Mouse (Mus musculus) layer of hippocampus, adult 9-10 months (tissue): ENCODE results near the gene Mapk3.
"Not testable (repeated sequence)": the region's sequence is repeated elsewhere in the genome, so short reads cannot be mapped to it uniquely, and the experiment has no call there.

Source experiments
- DNase-seq: peaks from one replicate; pipeline ENCODE4 v3.0.0; 2022; ENCODE audit warnings: low spot score

Gene Mapk3

DNA sequence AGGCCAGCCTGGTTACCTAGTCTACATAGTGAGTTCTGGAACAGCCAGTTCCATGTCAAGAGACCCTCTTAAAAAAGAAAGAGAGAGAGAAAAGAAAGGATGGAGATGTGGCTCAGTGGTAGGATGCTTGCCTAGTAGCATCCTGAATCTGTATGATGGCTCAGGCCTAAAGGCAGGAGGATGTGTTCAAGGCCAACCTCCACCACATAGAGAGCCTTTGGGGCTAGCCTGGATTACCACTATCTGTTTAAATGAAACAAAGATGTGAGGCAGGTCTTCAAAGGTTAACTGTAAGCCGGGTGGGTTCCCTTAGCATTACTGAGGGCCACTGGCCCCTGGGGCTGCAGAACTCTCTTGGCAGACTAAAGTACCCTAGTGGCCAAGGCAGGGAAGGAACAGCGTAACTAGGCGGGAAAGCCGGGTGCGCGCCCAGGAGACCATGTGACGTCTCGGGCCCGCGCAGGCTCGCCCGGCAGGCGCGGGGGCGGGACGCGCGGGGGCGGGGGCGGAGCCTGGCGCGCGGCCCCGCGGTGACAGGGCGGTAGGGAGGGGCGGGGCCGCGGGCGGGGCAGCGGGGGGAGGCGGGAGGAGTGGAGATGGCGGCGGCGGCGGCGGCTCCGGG lies at the start of gene Mapk3:
Gene Mapk3, plus strand, starts transcription at position 552 of the 622 bp plus-strand sequence.
- peak; percentile 88 for DNase-seq

DNA sequence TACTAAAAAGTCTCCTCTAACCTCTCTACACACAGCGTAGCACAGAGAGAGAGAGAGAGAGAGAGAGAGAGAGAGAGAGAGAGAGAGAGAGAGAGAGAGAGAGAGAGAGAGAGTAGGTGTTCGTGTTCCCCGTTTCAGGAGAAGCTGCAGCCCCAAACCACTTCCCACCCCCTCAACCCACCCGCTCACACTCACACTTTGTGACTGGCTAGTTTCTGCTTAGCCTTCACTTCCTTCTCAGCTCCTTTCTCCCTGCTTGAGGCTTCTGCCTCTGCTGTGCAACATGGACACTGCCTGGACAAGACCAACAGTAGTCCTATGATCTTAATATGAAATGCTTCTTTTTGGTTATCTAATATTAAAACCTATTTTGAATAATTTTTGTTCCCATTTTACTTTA lies 49.1 kb upstream of the Mapk3 start:
- no peak for DNase-seq

DNA sequence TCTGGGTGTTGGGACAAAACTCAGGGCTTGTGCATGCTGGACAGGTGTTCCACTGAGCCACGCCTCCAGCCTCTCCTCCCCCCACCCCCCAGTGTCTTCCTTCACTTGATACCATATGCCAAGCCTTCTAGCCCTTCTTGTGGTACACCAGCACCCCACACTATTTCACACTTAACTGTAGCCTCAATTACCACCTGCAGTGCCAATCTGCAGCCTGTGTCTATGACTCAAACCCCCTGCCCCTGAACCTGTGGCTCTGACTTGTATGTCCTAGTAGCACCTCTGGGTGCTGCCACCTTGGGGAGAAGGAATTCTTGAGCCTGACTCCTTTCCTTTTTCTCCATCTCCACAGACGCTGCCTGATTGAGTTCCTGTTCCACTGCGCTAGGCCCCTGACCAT lies 47.5 kb upstream of the Mapk3 start:
- no peak for DNase-seq

DNA sequence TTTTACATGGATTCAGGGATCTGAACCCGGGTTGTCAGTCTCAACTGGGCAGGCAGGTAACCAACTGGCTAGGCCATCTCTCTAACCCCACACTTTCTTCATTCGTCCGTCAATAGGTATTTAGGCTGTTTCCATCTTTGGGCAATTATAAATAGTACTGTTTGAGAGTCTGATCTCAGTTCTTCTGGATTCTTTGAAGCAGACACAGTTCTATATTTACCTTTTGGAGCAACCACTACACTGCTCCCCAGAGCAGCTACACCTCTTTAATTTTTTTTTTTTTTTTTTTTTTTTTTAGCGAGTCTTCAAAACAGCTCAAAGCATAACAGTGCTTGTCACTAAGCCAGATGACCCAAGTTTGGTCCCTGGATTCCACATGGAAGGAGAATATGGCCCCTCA lies 43.7 kb upstream of the Mapk3 start:
- no peak for DNase-seq

- no peak for DNase-seq
These were observed 41.8 kb upstream of the Mapk3 start for GRCm38 (mm10) chr7:126717566-126717965.

GRCm38 (mm10) chr7:126718787-126719337 lies 40.5 kb upstream of the Mapk3 start:
- no peak for DNase-seq

GRCm38 (mm10) chr7:126721635-126722034 lies 37.8 kb upstream of the Mapk3 start:
- DNase-seq: no peak

- no peak for DNase-seq
These were observed 34.3 kb upstream of the Mapk3 start for GRCm38 (mm10) chr7:126725077-126725476.

DNA sequence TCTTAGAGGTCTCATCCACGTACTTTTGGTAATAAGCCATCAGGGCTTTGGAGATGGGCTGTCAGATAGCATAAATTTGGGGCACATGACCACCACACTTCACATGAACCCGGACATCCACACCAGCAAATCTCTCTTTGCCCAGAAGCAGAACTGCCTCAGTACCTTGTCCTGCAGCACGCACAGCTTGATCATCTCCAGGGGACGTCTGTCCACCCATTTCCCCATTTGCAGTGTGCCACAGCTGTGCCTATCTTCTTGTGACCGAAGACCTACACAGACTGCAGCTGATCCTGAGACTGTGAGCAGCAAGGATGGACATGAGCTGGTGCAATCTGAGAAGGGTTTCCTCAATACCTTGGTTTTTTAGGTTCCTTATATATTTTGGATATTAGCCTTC lies 33.7 kb upstream of the Mapk3 start:
- no peak for DNase-seq

DNA sequence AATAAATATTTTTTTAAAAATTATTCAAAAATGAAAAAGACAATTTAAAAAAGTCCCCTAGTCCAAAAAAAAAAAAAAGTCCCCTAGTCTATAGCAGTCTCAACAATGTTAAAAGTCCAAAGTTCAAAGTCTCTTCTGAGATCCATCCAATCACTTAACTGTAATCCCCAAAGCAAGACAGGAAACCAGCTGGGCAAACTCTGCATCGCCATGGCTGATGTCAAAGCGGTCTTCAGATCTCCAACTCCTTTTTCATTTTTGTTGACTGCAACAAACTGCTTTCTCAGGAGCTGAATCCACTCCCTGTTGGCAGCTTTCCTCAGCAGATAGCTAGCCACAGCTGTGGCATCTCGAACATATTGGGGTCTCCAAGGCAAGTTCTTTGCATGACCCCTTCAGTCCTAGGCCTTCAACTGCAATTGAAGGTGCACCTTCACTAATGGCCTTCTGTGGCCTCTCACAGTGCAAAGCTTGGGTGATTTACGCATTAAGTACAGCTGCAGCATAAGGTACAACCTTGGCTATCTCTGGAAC lies 29.1 kb upstream of the Mapk3 start:
- not testable (repeated sequence) for DNase-seq

GRCm38 (mm10) chr7:126736122-126736521 lies 23.3 kb upstream of the Mapk3 start:
- DNase-seq: no peak

GRCm38 (mm10) chr7:126739551-126739950 lies 19.9 kb upstream of the Mapk3 start:
- DNase-seq: no peak

DNA sequence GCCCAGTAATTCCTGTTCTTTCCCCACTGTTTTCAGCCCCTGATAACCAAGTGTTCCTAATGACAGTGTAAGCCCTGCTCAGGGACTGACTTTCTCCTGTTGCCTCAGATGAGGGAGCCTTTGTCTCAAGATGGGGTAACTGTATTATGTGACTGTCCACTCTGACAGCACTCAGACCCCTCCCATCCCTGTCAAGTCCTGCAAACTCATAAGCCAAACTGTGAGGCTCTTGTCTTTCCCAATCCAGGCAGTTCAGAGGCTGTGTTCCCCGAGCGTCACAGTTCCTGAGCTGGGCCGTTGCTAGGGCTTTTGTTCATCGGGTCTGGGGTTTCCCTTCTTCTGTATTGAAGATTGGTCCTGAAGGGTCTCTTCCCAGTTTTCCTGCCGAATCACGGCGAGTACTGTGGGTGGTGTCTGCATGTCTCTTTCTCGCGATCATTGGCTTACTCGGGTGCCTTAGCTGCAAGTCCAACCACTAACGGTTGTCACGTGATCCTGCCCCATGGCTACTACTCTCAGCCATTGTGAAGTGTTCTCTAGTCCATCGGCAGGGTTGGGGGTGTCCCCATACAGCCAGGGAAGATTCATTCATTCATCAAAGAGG lies 19.2 kb upstream of the Mapk3 start:
- no peak for DNase-seq

DNA sequence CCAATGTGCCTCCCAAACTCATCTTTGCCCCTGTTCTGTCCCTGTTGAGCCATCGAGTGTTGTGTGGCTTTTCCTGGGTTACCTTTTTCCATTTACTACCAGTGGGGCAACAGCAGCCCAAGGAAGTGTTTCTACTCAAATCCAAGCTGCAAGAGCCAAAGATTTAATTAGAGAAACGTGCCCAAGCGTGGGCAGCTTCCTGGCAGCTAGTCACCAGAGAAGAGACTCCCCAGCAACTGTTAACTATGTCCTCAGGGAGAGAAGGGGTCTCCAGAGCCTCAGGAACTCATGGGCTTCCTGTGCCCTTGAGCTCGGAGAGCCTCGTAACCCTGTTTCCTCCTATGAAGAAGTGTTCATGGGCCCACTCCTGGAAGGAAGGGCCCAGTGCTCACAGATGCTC lies 18.4 kb upstream of the Mapk3 start:
- no peak for DNase-seq

DNA sequence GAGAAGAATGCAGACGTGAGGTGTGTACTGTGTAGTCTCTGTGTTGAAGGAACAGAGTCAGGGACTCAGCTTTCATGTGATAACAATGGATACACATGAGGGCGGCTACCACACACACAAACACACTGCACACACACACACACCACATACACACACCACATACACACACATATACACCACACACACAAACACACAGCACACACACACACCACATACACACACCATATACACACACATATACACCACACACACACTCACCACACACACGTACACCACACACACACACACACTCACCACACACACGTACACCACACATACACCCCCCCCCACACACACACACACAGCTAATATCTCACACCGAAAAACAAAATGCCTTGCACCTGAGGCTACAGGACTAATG lies 17.9 kb upstream of the Mapk3 start:
- no peak for DNase-seq

GRCm38 (mm10) chr7:126741964-126742482 lies 17.4 kb upstream of the Mapk3 start:
- no peak for DNase-seq

DNA sequence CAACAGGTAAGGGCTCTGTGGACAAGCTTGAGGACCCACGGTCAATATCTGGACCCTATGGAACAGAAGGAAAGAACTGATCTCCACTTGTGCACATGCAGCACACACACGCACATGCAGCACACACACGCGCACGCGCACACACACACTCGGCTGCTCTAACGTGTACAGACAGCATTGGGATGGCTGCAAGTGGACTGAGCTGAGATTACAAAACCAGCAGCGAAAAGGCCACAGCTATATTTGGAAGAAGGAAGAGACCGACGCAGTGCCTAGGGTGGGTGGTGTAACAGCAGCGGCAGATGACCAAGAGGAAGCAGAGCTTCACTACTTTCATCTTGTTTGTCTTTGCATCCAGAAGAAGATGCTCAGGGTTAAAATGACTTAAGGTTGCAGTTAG lies 13.3 kb upstream of the Mapk3 start:
- no peak for DNase-seq

DNA sequence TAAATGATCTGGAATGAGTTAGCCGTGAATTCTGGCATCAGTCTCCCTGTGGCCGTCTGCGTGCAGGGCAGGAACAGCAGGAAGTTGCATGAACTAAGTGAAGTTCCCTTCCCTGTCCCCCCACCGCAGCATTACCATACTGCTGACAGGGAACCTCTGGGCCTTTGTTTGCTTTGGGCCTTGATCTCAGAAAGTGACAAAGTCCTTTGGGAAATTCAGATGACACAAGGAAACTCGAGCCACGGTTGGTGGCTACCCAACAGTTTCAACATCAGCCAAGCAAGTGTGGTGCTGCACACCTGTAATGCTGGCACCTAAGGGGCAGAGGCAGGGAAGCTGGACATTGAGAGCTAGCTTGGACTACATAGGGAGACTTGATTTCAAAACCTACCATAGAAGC lies 12.6 kb upstream of the Mapk3 start:
- DNase-seq: no peak

- no peak for DNase-seq
These were observed 10.6 kb upstream of the Mapk3 start for GRCm38 (mm10) chr7:126748824-126749223.

DNA sequence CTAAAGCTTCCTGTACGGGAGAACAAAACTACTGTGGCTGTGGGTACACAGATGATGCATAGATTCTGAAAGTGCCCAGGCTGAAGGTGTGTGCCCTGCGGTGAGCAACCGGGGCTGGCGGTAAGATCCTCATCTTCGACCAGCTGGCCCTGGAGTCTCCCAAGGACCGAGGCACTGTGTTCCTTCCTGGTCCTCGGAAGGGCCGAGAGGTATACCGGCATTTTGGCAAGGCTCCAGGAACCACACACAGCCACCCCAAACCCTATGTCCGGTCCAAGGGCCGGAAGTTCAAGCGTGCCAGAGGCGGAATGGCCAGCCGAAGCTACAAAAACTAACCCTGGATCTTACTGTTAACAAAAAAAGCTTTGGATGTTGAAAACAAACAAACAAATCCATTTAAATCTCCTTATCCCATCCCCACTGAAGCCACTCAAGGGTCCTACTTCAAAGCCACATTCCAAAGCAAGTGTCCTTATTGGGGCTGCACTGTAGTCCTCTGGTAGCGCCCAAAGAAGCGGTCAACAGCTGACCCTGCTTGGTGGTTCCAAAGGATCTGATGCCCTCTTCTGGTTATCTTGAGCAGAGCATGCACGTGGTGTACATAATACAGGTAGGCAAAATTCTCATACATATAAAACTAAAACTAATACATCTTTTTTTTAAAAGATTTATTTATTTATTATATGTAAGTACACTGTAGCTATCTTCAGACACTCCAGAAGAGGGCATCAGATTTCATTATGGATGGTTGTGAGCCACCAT lies 9.6 kb upstream of the Mapk3 start:
- no peak for DNase-seq

- DNase-seq: no peak
These were observed 4.5 kb upstream of the Mapk3 start for GRCm38 (mm10) chr7:126754866-126755265.

DNA sequence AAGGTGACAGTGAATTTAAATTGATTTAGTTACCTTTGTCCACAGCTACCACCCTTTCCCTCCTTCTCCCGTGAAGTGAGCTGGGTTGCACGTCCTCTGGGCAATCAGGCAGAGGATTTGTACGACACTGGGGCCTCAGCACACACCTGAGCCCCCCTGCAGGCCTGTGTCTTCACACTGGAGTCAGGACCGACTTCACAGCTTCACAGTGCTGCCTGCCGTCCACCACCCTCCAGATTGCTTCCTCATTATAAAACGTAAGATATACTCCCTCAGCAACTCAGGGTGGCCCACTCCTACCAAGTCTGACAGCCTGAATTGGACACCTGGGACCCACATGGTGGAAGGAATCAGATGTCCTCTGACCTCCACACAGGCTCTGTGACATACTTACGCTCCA lies 862 bp upstream of the Mapk3 start:
- no peak for DNase-seq
